Mouse (Mus musculus) bone marrow, adult 2 months (tissue): Measurements from ENCODE around the gene Nr4a3.

Source experiments
- CTCF ChIP-seq: fragments of 200-500 bp; IDR thresholded peaks from 2 replicates; pipeline ENCODE4 v1.5.1; 2011; ENCODE audit warnings: low read length, control low read depth; ENCODE audit not compliant: control insufficient read depth, insufficient read depth
- POLR2A ChIP-seq: fragments of 200-500 bp; IDR thresholded peaks from 2 replicates; pipeline ENCODE4 v1.6.1; 2011; ENCODE audit warnings: low read depth, mild to moderate bottlenecking, control low read depth, low read length, borderline replicate concordance; ENCODE audit not compliant: control insufficient read depth

- TF ChIP-seq POLR2A (no peak), CTCF (no peak)
These were observed 42.5 kb downstream of the Nr4a3 start for GRCm38 (mm10) chr4:48087497-48087896.
